Mouse (Mus musculus) erythroblast, embryonic 14.5 days (primary cell): ENCODE measurements around the gene Ackr3.

Source experiments
- GATA1 ChIP-seq: IDR thresholded peaks from 2 replicates; pipeline ENCODE4 v1.6.1; 2012; ENCODE audit warnings: low read length, inconsistent platforms, mixed read lengths
- TAL1 ChIP-seq: IDR thresholded peaks from 3 replicates; pipeline ENCODE4 v1.6.1; 2012; ENCODE audit warnings: low read length, inconsistent platforms, mixed read lengths

DNA sequence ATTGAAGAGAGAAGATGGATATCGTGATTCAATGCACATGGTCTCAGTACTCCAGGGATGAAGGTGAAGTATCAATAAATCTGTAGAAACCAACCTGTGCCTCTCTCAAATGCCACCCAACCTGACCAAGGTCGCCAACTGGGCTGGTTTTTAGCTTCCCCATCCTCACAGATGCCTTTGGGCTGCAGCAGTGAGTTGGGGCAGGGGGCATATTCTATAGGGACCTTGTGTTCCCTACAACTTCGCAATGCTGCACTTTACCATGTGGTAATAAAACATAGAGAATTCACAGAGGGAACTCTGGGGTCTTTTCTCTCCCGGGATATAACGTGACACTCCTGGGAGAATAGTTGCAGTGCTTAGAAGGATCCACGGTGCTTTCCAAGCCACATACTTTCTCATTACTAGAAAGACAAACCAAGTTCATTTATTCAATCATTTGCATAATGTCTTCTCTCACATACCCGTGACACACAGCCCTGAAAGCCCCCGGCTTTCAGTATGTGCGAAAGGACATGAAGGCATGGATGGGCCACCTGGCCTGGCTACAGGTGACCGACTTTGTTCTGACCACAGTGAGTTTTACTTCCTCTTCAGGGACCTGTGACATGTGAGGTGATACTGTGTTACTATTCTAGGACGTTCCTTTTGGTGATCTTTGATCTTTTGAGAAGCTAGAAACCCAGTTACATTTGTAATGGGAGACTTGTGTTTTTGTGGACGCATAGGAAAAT lies 22.6 kb upstream of the Ackr3 start:
- TF ChIP-seq TAL1, result no peak
- no peak for TF ChIP-seq GATA1
